Mouse (Mus musculus): ENCODE data around the gene Acly.
A peak's percentile ranks its signal among the peaks of the same experiment; 100 is the strongest.
"Not testable (repeated sequence)": the region's sequence is repeated elsewhere in the genome, so short reads cannot be mapped to it uniquely, and the experiment has no call there.

The Acly gene

GRCm38 (mm10) chr11:100545746-100546085 is 17.9 kb upstream of the Acly start:
- DNase-seq (ENCODE audit: low read depth, low spot score) = no peak

- DNase-seq (ENCODE audit: low read depth, low spot score) = peak; percentile 95
Measured at GRCm38 (mm10) chr11:100544832-100545745, 17.3 kb upstream of the Acly start, which contains the start of gene Ttc25. TSS of gene Ttc25 (plus strand) at chr11:100545607.

- DNase-seq (ENCODE audit: low read depth, low spot score) = no peak
Measured at GRCm38 (mm10) chr11:100541577-100541976, 13.8 kb upstream of the Acly start.

- no peak for DNase-seq (ENCODE audit: low read depth, low spot score)
Measured at GRCm38 (mm10) chr11:100540966-100541365, 13.2 kb upstream of the Acly start.

- no peak for DNase-seq (ENCODE audit: low read depth, low spot score)
Measured at GRCm38 (mm10) chr11:100536466-100536865, 8.7 kb upstream of the Acly start.

- DNase-seq (ENCODE audit: low read depth, low spot score) = no peak
Measured at GRCm38 (mm10) chr11:100535996-100536395, 8.2 kb upstream of the Acly start.

- DNase-seq (ENCODE audit: low read depth, low spot score) = not testable (repeated sequence)
Measured at GRCm38 (mm10) chr11:100534821-100535220, 7.0 kb upstream of the Acly start.

GRCm38 (mm10) chr11:100534411-100534810 is 6.6 kb upstream of the Acly start:
- DNase-seq (ENCODE audit: low read depth, low spot score) = not testable (repeated sequence)

GRCm38 (mm10) chr11:100533871-100534270 is 6.1 kb upstream of the Acly start:
- DNase-seq (ENCODE audit: low read depth, low spot score) = no peak

GRCm38 (mm10) chr11:100528375-100529165 is 770 bp upstream of the Acly start:
- no peak for DNase-seq (ENCODE audit: low read depth, low spot score)

- peak; percentile 28 for DNase-seq (ENCODE audit: low read depth, low spot score)
Measured at GRCm38 (mm10) chr11:100527066-100527457, 738 bp downstream of the Acly start.

- DNase-seq (ENCODE audit: low read depth, low spot score) = no peak
Measured at GRCm38 (mm10) chr11:100526052-100526816, 1.6 kb downstream of the Acly start.

GRCm38 (mm10) chr11:100524987-100525630 is 2.7 kb downstream of the Acly start:
- no peak for DNase-seq (ENCODE audit: low read depth, low spot score)

- DNase-seq (ENCODE audit: low read depth, low spot score) = peak; percentile 71
Measured at GRCm38 (mm10) chr11:100524358-100524757, 3.4 kb downstream of the Acly start.

- no peak for DNase-seq (ENCODE audit: low read depth, low spot score)
Measured at GRCm38 (mm10) chr11:100520838-100521237, 7.0 kb downstream of the Acly start.

GRCm38 (mm10) chr11:100519188-100519587 is 8.6 kb downstream of the Acly start:
- DNase-seq (ENCODE audit: low read depth, low spot score) = no peak

- DNase-seq (ENCODE audit: low read depth, low spot score) = no peak
Measured at GRCm38 (mm10) chr11:100518188-100518591, 9.6 kb downstream of the Acly start.

- DNase-seq (ENCODE audit: low read depth, low spot score) = no peak
Measured at GRCm38 (mm10) chr11:100516291-100516690, 11.5 kb downstream of the Acly start.

GRCm38 (mm10) chr11:100515789-100516188 is 12.0 kb downstream of the Acly start:
- no peak for DNase-seq (ENCODE audit: low read depth, low spot score)

- no peak for DNase-seq (ENCODE audit: low read depth, low spot score)
Measured at GRCm38 (mm10) chr11:100515061-100515460, 12.7 kb downstream of the Acly start.

GRCm38 (mm10) chr11:100513716-100514115 is 14.1 kb downstream of the Acly start:
- no peak for DNase-seq (ENCODE audit: low read depth, low spot score)
